Mouse (Mus musculus) adrenal gland, adult 2 months (tissue): ENCODE results near the gene Ahcyl1. TPM values are rescaled to one million over a fixed set of nuclear protein-coding genes. Genes with fewer than 3 reads are reported as not detected.
"Not testable (repeated sequence)": the region's sequence is repeated elsewhere in the genome, so short reads cannot be mapped to it uniquely, and the experiment has no call there.

Experiments
- DNase-seq: peaks from one replicate; pipeline ENCODE4 v3.0.0; 2021
- long read RNA-seq: library from polyadenylated mRNA; stranded (forward); transcript quantifications from one replicate; pipeline ENCODE4 v2.0.0, GENCODE M21; 2021
- polyA plus RNA-seq: library from polyadenylated mRNA; depleted of rRNA; stranded (reverse); fragments of >200 nt; gene quantifications from 2 replicates; pipeline ENCODE4 v1.2.3, GENCODE M21; 2012; rRNA removed
- total RNA-seq, 2 experiments: library from RNA; stranded (reverse); gene quantifications; 2 replicates each; pipeline ENCODE4 v1.2.3; 2021

Ahcyl1 gene
- total RNA-seq (100 to 1,000 TPM; 218 to 230 TPM), polyA plus RNA-seq (33.9 and 37.0 TPM in 2 replicates)
- long read RNA-seq, transcript Ahcyl1-201 (17 exons, 3,863 nt), result major isoform, 198 of 224 reads
- long read RNA-seq, partial matches to known transcripts, result 10 of 224 reads
- long read RNA-seq, other reads (novel, unspliced or antisense), result 14 of 224 reads

GRCm38 (mm10) chr3:107695948-107696881 is at the start of gene Ahcyl1:
Ahcyl1 (minus strand) TSS chr3:107696560.
- DNase-seq, result peak; percentile 99

- no peak for DNase-seq
Observed at GRCm38 (mm10) chr3:107746026-107746425, 49.7 kb upstream of the Ahcyl1 start.

GRCm38 (mm10) chr3:107743650-107744049 is 47.3 kb upstream of the Ahcyl1 start:
- DNase-seq, result no peak

GRCm38 (mm10) chr3:107743107-107743506 is 46.7 kb upstream of the Ahcyl1 start:
- DNase-seq, result peak; percentile 39

- DNase-seq, result no peak
Observed at GRCm38 (mm10) chr3:107742071-107742710, 45.8 kb upstream of the Ahcyl1 start.

GRCm38 (mm10) chr3:107741387-107741786 is 45.0 kb upstream of the Ahcyl1 start:
- no peak for DNase-seq

GRCm38 (mm10) chr3:107740578-107741207 is 44.3 kb upstream of the Ahcyl1 start:
- DNase-seq, result peak; percentile 63

- DNase-seq, result no peak
Observed at GRCm38 (mm10) chr3:107739966-107740365, 43.6 kb upstream of the Ahcyl1 start.

GRCm38 (mm10) chr3:107739456-107739855 is 43.1 kb upstream of the Ahcyl1 start:
- no peak for DNase-seq

GRCm38 (mm10) chr3:107738620-107739019 is 42.3 kb upstream of the Ahcyl1 start:
- DNase-seq, result no peak

- DNase-seq, result no peak
Observed at GRCm38 (mm10) chr3:107737609-107738190, 41.3 kb upstream of the Ahcyl1 start.

- DNase-seq, result not testable (repeated sequence)
Observed at GRCm38 (mm10) chr3:107735620-107736019, 39.3 kb upstream of the Ahcyl1 start.

GRCm38 (mm10) chr3:107733329-107733728 is 37.0 kb upstream of the Ahcyl1 start:
- DNase-seq, result no peak

GRCm38 (mm10) chr3:107730236-107730635 is 33.9 kb upstream of the Ahcyl1 start:
- DNase-seq, result no peak

GRCm38 (mm10) chr3:107728509-107728908 is 32.1 kb upstream of the Ahcyl1 start:
- DNase-seq, result no peak

GRCm38 (mm10) chr3:107715971-107716370 is 19.6 kb upstream of the Ahcyl1 start:
- DNase-seq, result no peak

GRCm38 (mm10) chr3:107714276-107714933 is 18.0 kb upstream of the Ahcyl1 start:
- DNase-seq, result no peak

- no peak for DNase-seq
Observed at GRCm38 (mm10) chr3:107712081-107712480, 15.7 kb upstream of the Ahcyl1 start.

- peak; percentile 26 for DNase-seq
Observed at GRCm38 (mm10) chr3:107709156-107709555, 12.8 kb upstream of the Ahcyl1 start.

GRCm38 (mm10) chr3:107707239-107707638 is 10.9 kb upstream of the Ahcyl1 start:
- DNase-seq, result no peak

- DNase-seq, result no peak
Observed at GRCm38 (mm10) chr3:107706164-107706563, 9.8 kb upstream of the Ahcyl1 start.

- no peak for DNase-seq
Observed at GRCm38 (mm10) chr3:107704371-107704705, 8.0 kb upstream of the Ahcyl1 start.
